Mouse (Mus musculus): ENCODE data around the gene Zbed5.
"Not testable (repeated sequence)": the region's sequence is repeated elsewhere in the genome, so short reads cannot be mapped to it uniquely, and the experiment has no call there.

The Zbed5 gene

GRCm38 (mm10) chr5:129895198-129896088, at the start of gene Zbed5:
Gene Zbed5 (plus strand): TSS chr5:129895723.
- peak; percentile 81 to 87 for DNase-seq (ENCODE audit: low spot score in 2 of 2)

DNA sequence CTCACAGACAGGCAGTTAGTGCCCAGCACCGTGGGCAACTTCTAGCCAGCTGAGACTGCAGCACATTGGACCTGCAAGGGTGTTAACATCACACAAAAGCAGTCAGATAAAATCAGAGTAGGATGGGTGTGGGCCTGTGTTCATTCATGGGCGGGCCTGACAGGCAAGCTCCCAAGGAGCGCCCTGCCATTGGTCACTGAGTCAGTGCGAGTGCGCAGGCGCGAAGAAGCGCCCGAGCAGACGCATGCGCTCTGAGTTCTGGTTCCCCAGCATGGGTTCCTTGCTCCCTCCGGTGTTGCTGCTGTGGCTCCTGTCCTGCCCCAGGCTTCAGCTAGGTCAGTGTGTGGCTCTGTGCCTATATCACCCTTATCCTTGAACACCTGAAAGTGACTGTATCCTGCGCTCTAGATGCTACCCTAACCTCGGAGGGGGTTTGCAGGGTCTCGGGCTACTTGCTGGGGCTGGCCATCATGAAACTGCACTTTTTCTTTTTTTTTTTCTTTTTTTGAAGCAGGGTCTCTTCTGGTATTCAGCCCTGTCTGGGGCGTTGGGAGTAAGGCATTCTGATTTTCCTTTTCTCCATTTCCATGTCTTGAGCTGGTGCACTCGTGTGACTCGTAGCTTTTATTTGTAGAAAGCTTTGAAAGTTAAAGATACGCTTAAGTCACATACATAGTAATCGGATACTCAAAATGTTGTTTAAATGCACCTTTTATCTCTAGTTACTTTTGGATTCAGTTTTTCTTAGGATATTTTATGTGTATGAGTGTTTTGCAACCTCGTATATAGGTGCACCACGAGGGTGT, 48.6 kb upstream of the Zbed5 start, which contains the start of gene Sumf2:
Gene Sumf2 (plus strand): TSS at position 235 of the 806 bp plus-strand sequence.
- DNase-seq (ENCODE audit: low spot score in 2 of 2) = peak; percentile 93 to 94

- no peak for DNase-seq (ENCODE audit: low spot score in 2 of 2)
These were observed 48.0 kb upstream of the Zbed5 start for GRCm38 (mm10) chr5:129847558-129847820.

DNA sequence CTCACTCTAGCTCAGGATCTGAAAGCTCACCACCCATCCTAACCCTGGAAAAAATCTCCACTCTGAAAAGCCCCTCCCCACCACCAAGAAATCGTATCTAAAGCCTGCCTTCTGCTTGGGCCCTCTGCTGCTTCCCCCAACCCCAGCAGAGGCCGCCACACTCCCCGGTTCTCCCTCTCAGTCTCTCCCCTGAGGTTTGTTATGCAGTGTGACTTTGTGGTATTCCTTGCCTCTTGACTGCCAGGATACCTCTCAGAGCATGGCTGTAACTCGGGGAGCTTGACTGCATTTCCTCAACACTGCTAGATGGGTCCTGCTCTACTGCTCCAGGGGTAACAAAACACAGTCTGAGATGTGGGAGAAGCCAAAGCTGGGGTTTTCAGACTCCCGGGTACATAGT, 40.4 kb upstream of the Zbed5 start:
- no peak for DNase-seq (ENCODE audit: low spot score in 2 of 2)

DNA sequence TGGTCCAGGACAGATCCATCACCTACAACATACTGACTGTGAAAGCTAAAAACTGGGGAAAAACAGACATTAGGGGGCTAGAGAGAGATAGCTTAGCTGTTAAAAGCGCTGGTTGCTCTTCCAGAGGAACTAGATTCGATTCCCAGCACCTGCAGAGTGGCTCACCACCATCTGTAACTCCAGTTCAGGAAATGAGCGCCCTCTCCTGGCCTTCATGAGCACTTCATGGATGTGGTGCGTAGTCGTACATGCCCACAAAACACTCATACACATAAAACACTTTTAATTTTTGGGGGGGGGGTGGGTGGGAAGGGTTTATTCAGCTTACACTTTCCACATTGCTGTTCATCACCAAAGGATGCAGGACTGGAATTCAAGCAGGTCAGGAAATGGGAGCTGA, 39.1 kb upstream of the Zbed5 start:
- DNase-seq (ENCODE audit: low spot score in 2 of 2) = no peak

- no peak for DNase-seq (ENCODE audit: low spot score in 2 of 2)
These were observed 33.2 kb upstream of the Zbed5 start for GRCm38 (mm10) chr5:129862325-129862724.

DNA sequence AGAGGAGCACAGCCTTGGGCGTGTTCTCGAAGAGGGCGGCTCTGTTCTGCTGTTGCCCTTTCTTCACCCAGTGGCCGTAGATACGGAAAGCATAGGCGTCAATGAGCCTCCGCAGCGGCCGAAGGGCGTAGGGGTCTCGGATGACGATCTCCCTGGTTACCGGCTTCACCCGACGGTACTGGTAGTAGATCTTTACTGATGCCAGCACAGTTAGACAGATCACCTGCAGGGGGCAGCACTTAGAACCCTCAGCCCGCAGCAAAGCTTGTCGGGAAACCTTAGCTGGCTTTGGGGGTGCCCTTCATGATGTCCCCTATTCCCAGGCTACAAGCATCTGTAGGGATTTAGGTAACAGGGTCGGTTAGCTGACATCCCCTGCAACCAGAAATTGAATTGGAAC, 31.1 kb upstream of the Zbed5 start:
- DNase-seq (ENCODE audit: low spot score in 2 of 2) = no peak

GRCm38 (mm10) chr5:129865841-129866240, 29.7 kb upstream of the Zbed5 start:
- DNase-seq (ENCODE audit: low spot score in 2 of 2) = no peak

- no peak for DNase-seq (ENCODE audit: low spot score in 2 of 2)
These were observed 26.1 kb upstream of the Zbed5 start for GRCm38 (mm10) chr5:129869238-129869995.

GRCm38 (mm10) chr5:129871238-129871637, 24.3 kb upstream of the Zbed5 start:
- no peak for DNase-seq (ENCODE audit: low spot score in 2 of 2)

DNA sequence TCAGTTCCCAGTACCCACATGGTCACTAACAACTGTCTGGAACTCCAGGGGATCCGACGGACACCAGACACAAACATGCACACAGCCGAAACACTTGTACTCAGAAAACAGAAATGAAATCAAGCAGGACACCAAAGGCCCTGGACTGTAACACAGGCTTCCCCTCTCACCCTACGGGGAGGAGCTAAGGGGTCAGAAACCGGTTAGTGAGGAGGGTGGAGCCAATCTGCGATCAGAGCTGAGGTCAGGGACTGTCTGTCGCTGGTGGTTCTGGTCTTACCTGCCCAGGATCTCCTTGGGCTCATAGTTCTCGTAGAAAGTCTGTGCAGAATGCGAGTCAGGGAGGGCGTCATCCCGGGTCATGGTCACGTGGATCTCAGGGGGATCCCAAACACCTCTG, 21.6 kb upstream of the Zbed5 start:
- DNase-seq (ENCODE audit: low spot score in 2 of 2) = no peak

DNA sequence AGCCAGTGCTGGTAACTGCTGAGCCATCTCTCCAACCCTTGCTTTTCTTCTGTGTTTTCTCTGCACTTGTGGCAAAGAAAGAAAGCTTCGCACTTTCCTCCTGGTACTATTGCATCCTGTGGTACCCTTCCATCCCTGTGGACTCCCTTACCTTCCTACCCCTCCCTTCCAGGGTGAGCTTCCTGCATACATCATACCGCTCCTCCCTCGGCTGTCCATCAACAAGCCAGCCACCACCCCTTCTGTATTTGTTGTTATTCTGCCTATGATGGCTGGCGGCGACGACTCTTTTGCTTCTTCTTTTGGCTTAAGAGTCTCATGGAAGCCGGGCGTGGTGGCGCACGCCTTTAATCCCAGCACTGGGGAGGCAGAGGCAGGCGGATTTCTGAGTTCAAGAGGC, 20.4 kb upstream of the Zbed5 start:
- no peak for DNase-seq (ENCODE audit: low spot score in 2 of 2)

DNA sequence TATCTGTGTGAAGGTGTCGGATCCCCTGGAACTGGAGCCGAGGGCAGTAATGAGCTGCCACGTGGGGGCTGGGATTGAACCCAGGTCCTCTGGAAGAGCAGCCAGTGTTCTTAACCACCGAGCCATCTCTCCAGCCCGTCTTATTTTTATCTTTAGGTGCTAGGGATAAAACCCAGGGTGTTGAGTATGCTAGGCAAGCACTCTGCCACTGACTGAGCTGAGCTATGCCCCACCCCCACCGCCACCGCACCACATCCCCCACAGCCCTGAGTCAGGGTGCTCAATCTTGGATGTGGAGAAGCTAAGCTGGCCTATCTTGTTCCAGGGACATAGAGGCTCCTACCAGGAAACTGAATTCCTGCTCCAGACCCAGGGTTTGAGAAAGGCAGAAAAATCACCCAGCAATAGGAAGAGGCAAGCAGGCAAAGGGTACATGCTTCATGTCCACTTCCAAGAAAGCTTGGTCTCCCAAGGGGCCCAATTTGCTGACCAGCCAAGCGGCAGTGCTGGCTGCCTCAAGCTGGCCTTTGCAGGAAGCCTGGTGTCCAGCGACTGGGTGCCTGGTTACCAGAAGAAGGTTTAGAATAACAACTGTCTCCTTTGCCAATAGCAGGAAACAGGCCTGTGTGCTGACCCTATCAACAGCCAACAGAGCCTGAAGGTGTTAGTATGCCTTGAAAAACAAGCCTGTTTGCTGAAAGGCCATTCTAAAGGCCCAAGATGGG, 17.6 kb upstream of the Zbed5 start:
- no peak for DNase-seq (ENCODE audit: low spot score in 2 of 2)

- peak in 1 of 2 experiments; percentile 52 for DNase-seq (ENCODE audit: low spot score in 2 of 2)
These were observed 16.6 kb upstream of the Zbed5 start for GRCm38 (mm10) chr5:129878946-129879345.

GRCm38 (mm10) chr5:129879888-129880287, 15.6 kb upstream of the Zbed5 start:
- no peak for DNase-seq (ENCODE audit: low spot score in 2 of 2)

DNA sequence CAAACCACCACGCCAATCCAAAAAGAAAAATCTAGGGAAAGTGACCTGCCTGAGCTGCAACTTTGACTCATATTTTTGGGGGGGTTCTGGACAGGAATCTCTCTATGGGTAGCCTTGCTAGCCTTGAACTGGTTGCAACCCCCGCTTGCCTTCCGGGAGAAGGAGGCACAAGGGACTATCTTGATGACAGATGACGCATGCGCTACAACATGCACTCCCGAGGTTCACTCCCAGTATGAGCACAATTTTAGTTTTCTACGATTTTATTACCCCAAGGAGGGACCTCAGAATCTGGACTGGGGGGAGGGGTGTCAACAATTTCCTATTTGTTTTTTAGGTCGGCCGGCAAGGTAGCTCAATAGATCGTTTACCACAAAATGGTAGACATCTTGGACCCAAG, 9.3 kb upstream of the Zbed5 start:
- no peak for DNase-seq (ENCODE audit: low spot score in 2 of 2)

GRCm38 (mm10) chr5:129886911-129887636, 8.4 kb upstream of the Zbed5 start, which contains the start of gene Chchd2:
Gene Chchd2 (minus strand): TSS chr5:129887470.
- peak; percentile 89 to 91 for DNase-seq (ENCODE audit: low spot score in 2 of 2)

DNA sequence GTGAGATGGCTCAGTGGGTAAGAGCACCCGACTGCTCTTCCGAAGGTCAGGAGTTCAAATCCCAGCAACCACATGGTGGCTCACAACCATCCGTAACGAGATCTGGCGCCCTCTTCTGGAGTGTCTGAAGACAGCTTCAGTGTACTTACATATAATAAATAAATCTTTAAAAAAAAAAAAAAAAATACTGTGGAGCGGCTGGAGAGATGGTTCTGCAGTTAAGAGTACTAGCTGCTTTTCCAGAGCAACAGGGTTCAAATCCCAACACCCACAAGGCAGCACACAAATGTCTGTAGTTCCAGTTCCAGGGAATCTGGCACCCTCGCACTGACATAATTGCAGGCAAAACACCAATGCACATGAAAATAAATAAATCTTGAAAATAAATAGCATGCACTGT, 5.1 kb upstream of the Zbed5 start:
- DNase-seq (ENCODE audit: low spot score in 2 of 2) = not testable (repeated sequence)

- DNase-seq (ENCODE audit: low spot score in 2 of 2) = no peak
These were observed 2.9 kb downstream of the Zbed5 start, which contains the start of gene Phkg1 for GRCm38 (mm10) chr5:129898449-129898848. Gene Phkg1 (minus strand): TSS chr5:129898549.

GRCm38 (mm10) chr5:129907775-129908174, 12.3 kb downstream of the Zbed5 start:
- no peak for DNase-seq (ENCODE audit: low spot score in 2 of 2)
